Mouse (Mus musculus): ENCODE results near the gene Igfbp6.

Igfbp6 gene

GRCm38 (mm10) chr15:102110271-102110670, 33.9 kb upstream of the Igfbp6 start:
- DNase-seq = no peak

- no peak for DNase-seq
Measured at GRCm38 (mm10) chr15:102110701-102111494, 33.3 kb upstream of the Igfbp6 start.

- DNase-seq = peak; percentile 29
Measured at GRCm38 (mm10) chr15:102111495-102111829, 32.7 kb upstream of the Igfbp6 start.

GRCm38 (mm10) chr15:102112181-102112580, 32.0 kb upstream of the Igfbp6 start:
- no peak for DNase-seq

GRCm38 (mm10) chr15:102112827-102113226, 31.3 kb upstream of the Igfbp6 start:
- no peak for DNase-seq

GRCm38 (mm10) chr15:102113674-102114073, 30.5 kb upstream of the Igfbp6 start:
- no peak for DNase-seq

- DNase-seq = no peak
Measured at GRCm38 (mm10) chr15:102114651-102115260, 29.4 kb upstream of the Igfbp6 start.

- DNase-seq = no peak
Measured at GRCm38 (mm10) chr15:102115731-102116231, 28.4 kb upstream of the Igfbp6 start.

GRCm38 (mm10) chr15:102116753-102117415, 27.3 kb upstream of the Igfbp6 start:
- peak; percentile 18 for DNase-seq

GRCm38 (mm10) chr15:102117461-102118443, 26.4 kb upstream of the Igfbp6 start:
- DNase-seq = peak; percentile 58

GRCm38 (mm10) chr15:102118591-102118990, 25.6 kb upstream of the Igfbp6 start:
- no peak for DNase-seq

- DNase-seq = no peak
Measured at GRCm38 (mm10) chr15:102119121-102119830, 24.9 kb upstream of the Igfbp6 start.

GRCm38 (mm10) chr15:102119831-102120170, 24.4 kb upstream of the Igfbp6 start:
- DNase-seq = no peak

- no peak for DNase-seq
Measured at GRCm38 (mm10) chr15:102120530-102120929, 23.6 kb upstream of the Igfbp6 start.

GRCm38 (mm10) chr15:102126303-102126702, 17.9 kb upstream of the Igfbp6 start:
- peak; percentile 71 for DNase-seq

GRCm38 (mm10) chr15:102133314-102133713, 10.8 kb upstream of the Igfbp6 start:
- no peak for DNase-seq

GRCm38 (mm10) chr15:102134709-102135108, 9.5 kb upstream of the Igfbp6 start:
- no peak for DNase-seq

- no peak for DNase-seq
Measured at GRCm38 (mm10) chr15:102135522-102136128, 8.5 kb upstream of the Igfbp6 start.

GRCm38 (mm10) chr15:102136129-102136758, 7.9 kb upstream of the Igfbp6 start, which contains the start of gene Spryd3:
Gene Spryd3, minus strand, starts transcription at chr15:102136234.
- DNase-seq = peak; percentile 97

- no peak for DNase-seq
Measured at GRCm38 (mm10) chr15:102141120-102141519, 3.0 kb upstream of the Igfbp6 start.
